Mouse (Mus musculus) testis, adult 2 months (tissue): ENCODE measurements around the gene Lamtor5.

Source experiments
- CTCF ChIP-seq: fragments of 200-500 bp; IDR thresholded peaks from 2 replicates; pipeline ENCODE4 v1.5.1; 2012; ENCODE audit warnings: low read depth, mild to moderate bottlenecking, inconsistent platforms, low read length, moderate library complexity; ENCODE audit not compliant: control insufficient read depth, insufficient read depth, insufficient replicate concordance
- POLR2A ChIP-seq: fragments of 200-500 bp; IDR thresholded peaks from 2 replicates; pipeline ENCODE4 v1.6.1; 2012; ENCODE audit warnings: low read depth, mild to moderate bottlenecking, inconsistent platforms, low read length, moderate library complexity; ENCODE audit not compliant: control insufficient read depth

DNA sequence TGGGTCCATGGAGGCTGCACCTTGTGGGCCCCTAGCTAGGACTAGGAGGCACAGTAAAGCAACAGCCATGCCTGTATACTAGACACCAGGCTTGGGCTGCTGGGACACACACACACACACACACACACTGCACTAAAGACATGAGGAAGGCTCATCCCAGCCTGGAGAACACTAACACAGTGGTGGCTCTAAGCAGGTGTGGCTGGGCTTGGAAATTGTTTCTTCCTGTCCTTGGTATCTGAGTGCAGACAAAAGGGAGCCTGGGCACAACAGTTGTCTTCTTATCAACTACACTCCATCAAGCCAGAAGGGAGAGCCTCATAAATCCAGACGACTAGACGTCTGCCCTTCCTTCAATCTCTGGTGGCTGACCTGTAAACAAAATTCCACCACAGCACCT is 28.3 kb upstream of the Lamtor5 start:
- TF ChIP-seq POLR2A (no peak), CTCF (no peak)
